Mouse (Mus musculus) ES-CJ7 (cell line): ENCODE measurements around the gene Cask.

ENCODE experiments used
- DNase-seq: peaks from one replicate; pipeline ENCODE4 v3.0.0; 2011; ENCODE audit warnings: low read depth, low spot score

The Cask gene

DNA sequence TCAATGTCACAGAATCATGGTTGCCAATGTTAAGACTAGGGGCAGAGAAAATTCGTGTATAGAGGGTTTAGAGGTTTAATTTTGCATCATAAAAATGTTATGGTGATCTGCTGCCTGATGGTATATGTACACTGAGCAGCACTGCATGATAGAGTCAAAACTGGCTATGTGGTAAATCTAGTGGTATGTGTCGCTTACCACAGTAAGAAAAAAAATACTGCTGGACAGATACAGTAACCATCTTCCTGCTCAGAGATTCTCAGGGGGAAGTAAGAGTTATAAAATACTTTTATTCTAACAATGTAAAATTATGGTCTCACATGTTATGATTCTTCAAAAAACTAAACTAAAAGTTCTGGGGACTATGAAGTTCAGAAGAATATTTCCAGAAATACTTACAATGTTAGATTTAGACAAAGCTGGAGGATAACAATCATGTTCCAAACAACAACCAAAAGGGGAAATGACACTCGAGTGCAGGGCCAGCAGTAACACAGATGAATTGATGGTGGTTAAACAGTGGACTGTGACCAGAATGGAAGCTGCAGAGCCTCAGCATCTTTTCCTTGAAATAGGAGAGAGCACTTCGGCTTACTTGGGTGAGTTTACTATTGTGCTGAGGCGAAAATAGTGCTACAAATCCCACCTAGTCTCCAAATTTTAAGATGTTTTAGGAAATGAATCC is 219.4 kb downstream of the Cask start, which contains the start of gene Gpr34:
Gpr34 (plus strand) TSS at position 491 of the 685 bp plus-strand sequence.
- DNase-seq = no peak

- DNase-seq = no peak
Measured at GRCm38 (mm10) chrX:13622654-13623053, 228.5 kb downstream of the Cask start.

DNA sequence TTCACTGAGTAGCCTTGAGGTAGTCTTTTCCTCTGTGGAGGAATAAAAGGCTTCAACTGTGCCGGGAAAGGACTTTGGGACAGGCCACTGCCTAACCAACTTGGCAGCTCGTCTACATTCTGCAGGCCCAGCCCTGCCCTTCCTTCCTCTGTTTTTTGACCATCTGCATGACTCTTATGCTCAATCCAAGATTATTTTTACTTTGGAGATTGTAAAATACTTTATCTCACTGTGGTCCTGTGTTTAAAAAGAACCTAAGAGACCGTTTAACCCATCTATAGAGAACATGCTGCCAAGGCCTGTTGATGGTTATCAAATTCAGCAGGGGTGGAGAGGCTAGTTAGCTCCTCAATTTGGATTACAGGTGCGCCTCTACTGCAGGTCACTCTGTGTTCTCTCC is 229.7 kb downstream of the Cask start:
- no peak for DNase-seq

DNA sequence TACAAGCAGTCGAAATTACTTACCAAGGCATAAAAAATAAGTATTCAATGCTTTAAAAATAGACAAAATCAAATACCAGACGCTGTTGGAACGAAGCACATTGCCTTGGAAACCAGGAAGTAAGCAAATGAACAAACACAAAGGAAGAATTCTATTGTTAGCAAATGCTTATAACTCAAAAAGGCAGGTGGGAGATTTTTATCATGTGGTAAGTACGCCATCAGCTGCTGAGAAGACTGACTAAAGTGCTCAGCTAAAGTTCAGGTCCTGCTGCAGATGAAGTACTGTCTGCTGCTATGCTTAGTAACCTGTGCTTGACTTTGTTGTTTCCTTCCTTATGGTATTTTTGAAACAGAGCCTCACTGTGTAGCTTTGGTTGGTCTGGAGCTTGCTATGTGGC is 232.7 kb downstream of the Cask start:
- no peak for DNase-seq

- no peak for DNase-seq
Measured at GRCm38 (mm10) chrX:13617294-13617693, 233.9 kb downstream of the Cask start.

DNA sequence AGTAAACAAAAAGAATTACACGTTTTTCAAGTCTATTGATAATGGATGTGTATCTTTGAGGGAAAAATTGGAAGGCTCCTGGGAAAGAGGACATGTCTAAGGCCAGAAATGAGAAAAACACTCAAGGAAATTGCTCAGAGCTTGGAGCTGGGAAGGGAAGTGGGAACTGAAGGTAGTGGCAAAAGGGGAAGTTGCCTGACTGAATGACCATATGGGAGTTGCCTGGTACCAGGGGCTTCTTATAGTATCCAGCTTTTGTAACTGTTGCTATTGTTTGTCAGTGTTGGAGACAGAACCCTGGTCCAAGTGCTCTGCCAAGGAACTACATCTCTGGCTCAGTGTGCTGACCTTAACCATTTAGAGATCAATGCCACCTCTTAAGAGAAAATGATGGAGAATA is 234.4 kb downstream of the Cask start:
- DNase-seq = no peak

- no peak for DNase-seq
Measured at GRCm38 (mm10) chrX:13612115-13612514, 239.1 kb downstream of the Cask start.

DNA sequence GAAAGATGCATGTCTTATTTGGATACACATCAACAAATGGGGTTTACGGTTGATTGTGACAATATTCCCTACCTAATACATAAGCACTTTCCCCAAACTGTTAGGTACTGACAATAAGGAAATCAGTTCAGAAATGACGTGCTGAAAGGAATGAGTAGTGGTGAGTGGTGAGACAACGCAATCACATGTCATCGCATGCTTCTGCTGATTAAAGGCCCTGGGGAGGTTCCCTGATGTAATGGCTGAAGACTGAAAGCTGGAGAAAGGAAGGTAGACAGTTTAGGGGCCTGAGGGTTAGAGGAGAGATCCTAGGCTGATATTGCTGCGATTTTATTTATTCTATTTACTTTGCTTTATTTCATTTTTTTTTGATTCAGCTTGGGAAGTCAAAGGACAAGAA is 240.1 kb downstream of the Cask start:
- no peak for DNase-seq

DNA sequence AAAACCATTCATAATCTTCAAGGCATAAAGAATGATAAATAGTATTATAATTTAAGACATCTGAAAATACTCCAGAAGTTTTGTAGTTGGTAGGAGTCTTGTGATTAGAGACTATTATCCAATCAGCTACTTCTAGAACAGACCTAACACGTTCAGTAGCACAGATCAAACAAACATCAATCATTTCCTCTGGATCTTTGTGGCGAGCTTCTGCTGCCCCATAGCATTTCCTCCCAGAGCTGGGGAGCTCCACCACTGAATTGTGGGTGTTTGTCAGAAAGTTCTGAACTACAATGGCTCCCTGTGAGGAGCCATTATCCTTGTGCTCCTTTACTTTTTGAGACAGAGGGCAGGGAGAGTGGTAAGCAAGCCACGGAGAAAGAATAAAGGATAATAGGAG is 243.4 kb downstream of the Cask start:
- no peak for DNase-seq

DNA sequence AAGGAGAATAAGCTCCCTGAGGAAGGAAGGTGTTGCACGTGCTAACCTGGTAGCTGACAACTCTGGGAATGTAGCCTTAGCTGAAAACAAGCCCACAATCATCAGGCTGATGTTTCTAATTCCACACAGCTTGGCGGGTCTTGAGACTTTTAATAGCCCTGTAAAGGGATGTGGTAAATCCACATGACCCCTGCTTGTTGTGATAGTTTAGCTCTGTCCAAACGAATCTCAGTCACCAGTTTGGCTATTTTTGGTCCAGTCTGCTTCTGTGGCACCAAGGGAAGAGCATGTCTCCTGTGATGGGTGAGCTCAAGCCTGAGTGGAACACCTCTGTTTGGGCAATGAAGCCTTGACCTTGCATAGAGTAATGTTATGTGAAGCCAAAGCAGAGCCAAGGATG is 244.4 kb downstream of the Cask start:
- no peak for DNase-seq

DNA sequence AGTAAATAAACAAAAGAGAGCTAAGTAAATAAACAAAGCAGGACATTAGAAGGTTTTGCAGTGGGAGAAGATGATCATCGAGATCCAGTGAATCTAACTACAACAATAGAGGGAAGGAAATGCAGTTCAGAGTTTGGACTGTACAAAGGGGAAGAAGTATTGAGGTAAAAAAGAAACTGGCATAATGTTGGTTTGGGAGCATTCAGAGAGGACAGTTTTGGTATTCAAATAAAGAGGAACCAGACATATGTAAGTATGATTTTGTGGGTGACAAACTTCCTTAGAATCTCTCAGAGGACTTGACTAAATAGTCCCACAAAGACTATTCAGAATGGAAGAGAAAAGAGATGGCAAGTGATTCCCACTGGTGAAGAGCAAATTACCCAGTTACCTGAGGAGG is 251.2 kb downstream of the Cask start:
- no peak for DNase-seq

DNA sequence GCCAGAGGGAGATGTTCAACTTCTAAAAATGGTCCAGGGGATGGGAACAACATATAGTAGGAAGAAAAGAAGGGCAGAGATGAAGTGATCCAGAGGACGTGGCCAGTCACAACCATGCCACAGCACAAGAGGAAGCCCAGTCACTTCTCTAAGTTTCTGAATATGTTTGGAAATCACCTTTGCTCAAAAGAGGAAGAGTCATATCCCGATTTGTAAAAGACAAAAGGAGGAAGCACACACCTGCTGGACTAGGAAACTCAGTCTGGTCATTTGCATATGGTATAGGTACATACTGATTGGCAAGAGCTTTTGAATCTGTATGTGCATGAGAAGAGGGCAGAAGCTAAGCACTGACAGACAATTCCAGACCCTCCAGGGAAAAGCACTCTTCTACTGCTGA is 251.8 kb downstream of the Cask start:
- no peak for DNase-seq

DNA sequence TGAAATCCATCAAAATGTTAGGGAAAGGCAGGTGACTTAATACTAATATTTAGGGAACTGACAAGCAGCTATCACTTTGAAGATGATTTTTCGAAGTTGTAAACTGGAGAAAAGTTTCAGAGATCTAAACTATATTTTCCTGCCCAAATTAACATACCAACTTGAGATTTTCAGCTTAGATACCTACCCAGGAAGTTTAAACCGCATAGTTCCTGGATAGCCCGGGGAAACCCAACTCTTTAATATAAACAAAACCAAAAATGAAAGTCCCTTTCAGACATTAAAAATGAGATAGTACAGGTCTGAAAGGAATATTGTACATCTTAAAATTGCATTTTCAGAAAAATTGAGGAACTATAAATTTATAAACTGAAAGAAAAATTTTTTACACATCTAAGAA is 273.5 kb downstream of the Cask start:
- no peak for DNase-seq

DNA sequence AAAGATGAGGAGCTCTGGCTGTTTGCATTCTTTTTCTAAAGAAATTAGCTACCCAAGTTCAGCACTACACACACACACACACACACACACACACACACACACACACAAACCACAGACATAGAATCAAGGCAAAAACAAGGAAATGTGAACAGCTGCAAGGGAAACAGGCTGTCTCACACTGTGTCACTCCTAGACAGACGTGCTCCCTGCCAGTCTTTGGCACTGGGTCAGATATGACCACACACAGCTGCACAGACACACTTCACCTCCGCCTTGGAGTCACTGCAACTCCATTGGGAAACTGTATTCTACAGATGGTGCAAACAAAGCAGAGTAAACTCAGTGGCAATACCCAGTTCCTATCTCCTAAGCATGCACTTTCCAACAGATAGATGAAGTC is 274.6 kb downstream of the Cask start:
- no peak for DNase-seq

GRCm38 (mm10) chrX:13574872-13575271 is 276.3 kb downstream of the Cask start:
- DNase-seq = no peak

- DNase-seq = no peak
Measured at GRCm38 (mm10) chrX:13574298-13574697, 276.9 kb downstream of the Cask start.

DNA sequence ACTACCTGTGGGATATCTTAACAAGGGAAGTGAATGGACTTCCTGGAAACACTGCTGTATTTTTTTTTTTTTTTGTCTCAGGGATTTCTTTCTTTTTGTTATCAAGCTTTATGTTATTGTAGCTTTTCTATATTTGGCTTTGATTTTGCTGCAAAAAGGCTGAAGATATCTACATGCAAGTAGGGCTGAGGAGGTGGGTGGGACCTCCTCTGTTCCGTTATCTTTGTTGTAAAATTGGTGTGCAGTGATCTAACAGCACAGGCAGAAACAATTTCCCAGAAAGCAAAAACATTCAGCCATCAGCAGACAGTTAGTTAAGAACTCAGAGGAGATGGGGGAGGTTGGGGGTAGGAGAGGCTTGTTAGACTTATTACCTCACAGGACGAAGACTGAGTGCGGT is 296.7 kb downstream of the Cask start:
- no peak for DNase-seq

DNA sequence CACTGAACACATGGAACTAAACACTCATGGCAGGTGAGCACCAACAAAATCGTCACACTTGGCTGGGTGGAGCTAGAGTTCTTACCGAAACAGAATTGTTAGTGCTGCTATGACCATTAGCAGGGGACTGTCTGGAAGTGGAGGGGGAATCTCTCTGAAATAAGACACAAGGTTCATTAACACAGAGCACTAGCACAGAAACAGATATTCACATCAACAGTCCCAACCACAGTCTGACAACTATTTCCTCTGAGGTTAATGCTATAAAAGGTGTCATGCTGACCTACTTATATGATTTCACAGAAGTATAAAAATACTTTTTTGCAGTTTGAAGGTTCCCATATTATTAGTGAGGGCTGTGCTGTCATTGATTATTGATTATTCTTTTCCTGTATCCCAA is 298.9 kb downstream of the Cask start:
- no peak for DNase-seq

DNA sequence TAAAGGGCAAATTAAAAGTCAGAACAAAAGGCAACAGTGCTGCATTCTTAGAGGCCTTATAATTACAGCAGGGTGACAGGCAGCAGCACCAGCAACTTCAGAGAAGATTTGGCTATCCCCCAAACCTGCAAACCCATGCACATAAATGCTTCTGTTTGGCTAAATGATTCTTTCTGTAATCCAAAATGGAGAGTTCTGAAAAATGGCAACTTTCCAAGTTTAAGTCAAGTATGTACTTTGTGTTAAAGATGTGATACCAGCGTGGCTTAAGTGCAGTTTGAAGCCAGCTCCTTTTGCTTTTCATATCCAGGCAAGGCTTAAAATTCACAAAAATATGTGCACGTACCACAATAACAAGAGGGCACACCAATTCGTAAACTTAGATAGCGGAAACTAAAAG is 299.6 kb downstream of the Cask start:
- no peak for DNase-seq

GRCm38 (mm10) chrX:13549100-13549499 is 302.1 kb downstream of the Cask start:
- DNase-seq = no peak

GRCm38 (mm10) chrX:13521288-13521687 is 329.9 kb downstream of the Cask start:
- DNase-seq = no peak

GRCm38 (mm10) chrX:13520566-13520965 is 330.6 kb downstream of the Cask start:
- no peak for DNase-seq

GRCm38 (mm10) chrX:13519408-13519783 is 331.8 kb downstream of the Cask start:
- DNase-seq = no peak

- DNase-seq = no peak
Measured at GRCm38 (mm10) chrX:13518781-13519407, 332.3 kb downstream of the Cask start.
